Mouse (Mus musculus) intestine, postnatal 0 days (tissue): Measurements from ENCODE around the gene Lgals3bp. TPM values are rescaled to one million over a fixed set of nuclear protein-coding genes. Genes with fewer than 3 reads are reported as not detected.
"Not testable (repeated sequence)": the region's sequence is repeated elsewhere in the genome, so short reads cannot be mapped to it uniquely, and the experiment has no call there.

Experiments
- ATAC-seq: fragments of 200-750 bp; cut with Nextera tagmentation; 2 replicates; pipeline ENCODE4 v1.8.0; 2017; ENCODE audit warnings: mild to moderate bottlenecking, moderate TSS enrichment, moderate library complexity
- H3K27ac ChIP-seq: fragments of 300-500 bp; sonication (generic); 2 replicates; pipeline ENCODE4 v1.5.1; 2014; ENCODE audit warnings: mild to moderate bottlenecking, low read depth, low read length, moderate library complexity
- H3K27me3 ChIP-seq: fragments of 300-500 bp; sonication (generic); replicated peaks from 2 replicates; pipeline ENCODE4 v1.6.1; 2014; ENCODE audit warnings: low read length, mixed read lengths; ENCODE audit not compliant: control insufficient read depth, insufficient read depth
- H3K36me3 ChIP-seq: fragments of 300-500 bp; sonication (generic); 2 replicates; pipeline ENCODE4 v1.6.1; 2014; ENCODE audit warnings: mild to moderate bottlenecking, moderate library complexity; ENCODE audit not compliant: control insufficient read depth, insufficient read depth
- H3K4me1 ChIP-seq: fragments of 300-500 bp; sonication (generic); replicated peaks from 2 replicates; pipeline ENCODE4 v1.6.1; 2014; ENCODE audit warnings: antibody characterized with exemption, low read length, mixed read lengths; ENCODE audit not compliant: control insufficient read depth, insufficient read depth
- H3K4me2 ChIP-seq: fragments of 300-500 bp; sonication (generic); replicated peaks from 2 replicates; pipeline ENCODE4 v1.6.1; 2014; ENCODE audit warnings: low read depth, mild to moderate bottlenecking, moderate library complexity
- H3K4me3 ChIP-seq: fragments of 300-500 bp; sonication (generic); 2 replicates; pipeline ENCODE4 v1.5.1; 2014; ENCODE audit warnings: low read depth, low read length
- H3K9ac ChIP-seq: fragments of 300-500 bp; sonication (generic); 2 replicates; pipeline ENCODE4 v1.6.1; 2014; ENCODE audit warnings: mild to moderate bottlenecking, low read depth, low read length
- H3K9me3 ChIP-seq: fragments of 300-500 bp; sonication (generic); 2 replicates; pipeline ENCODE4 v1.6.1; 2016; ENCODE audit warnings: mixed run types; ENCODE audit not compliant: control insufficient read depth
- CTCF ChIP-seq: sonication (generic); IDR thresholded peaks from 2 replicates; pipeline ENCODE4 v1.5.1; 2016; ENCODE audit warnings: low read depth, mild to moderate bottlenecking, control low read depth, antibody characterized with exemption, moderate library complexity
- WGBS: fragments of 180-500 bp; shearing (Covaris S2); extraction: QIAGEN DNeasy Blood & Tissue Kit; methylation state at CpG from one replicate; pipeline ENCODE4 v1.1.7; 2014; 5-methylcytosine and 5-hydroxymethylcytosine counted together
- polyA plus RNA-seq: library from polyadenylated mRNA; unstranded; fragments of >200 nt; fragmentation: Nextera tagmentation; extraction: Ambion mirVana; gene quantifications from 2 replicates; pipeline ENCODE4 v1.2.1, GENCODE M21; 2015

Lgals3bp gene
- polyA plus RNA-seq, 1 experiment from 2014 or later: 382 TPM

GRCm38 (mm10) chr11:118401195-118401594 is 697 bp downstream of the Lgals3bp start:
- no peak for ATAC-seq

DNA sequence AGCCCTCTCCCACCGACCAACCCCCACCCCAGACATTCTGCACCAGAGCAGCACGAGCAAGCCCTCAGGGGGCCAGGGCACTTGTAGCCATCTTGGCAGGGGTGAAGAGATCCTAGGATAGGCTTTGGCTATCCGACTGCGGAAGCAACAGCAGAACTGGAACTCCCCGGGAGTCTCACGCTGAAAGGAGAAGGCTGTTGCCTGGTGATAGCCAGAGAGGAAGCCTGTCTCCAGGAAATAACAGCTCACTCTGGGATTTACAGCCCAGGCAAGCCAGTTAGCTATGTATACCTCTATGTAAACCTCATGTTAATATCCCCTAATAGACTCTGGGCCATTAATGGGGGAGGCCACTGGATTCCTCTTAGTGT is 1.3 kb downstream of the Lgals3bp start:
- Histone ChIP-seq H3K36me3 (peaks cover 41% of the 10 kb centered on the region), H3K27me3 (no peaks in the 10 kb centered on the region), H3K4me1 (peaks cover 9% of the 10 kb centered on the region; the same call in 1 of the 2 replicates), H3K27ac (peak overlapping the region; percentile 93), H3K9me3 (no peaks in the 10 kb centered on the region), H3K4me3 (peak overlapping the region; percentile 44), H3K4me2 (peak overlapping the region; percentile 84), H3K9ac (peak overlapping the region; percentile 56)
- no peak for TF ChIP-seq CTCF
- 7% methylated on average over 6 of the region's 6 CpGs for WGBS
- ATAC-seq: 0 out of 2 replicates have a peak, but pooled peaks have one; percentile 4

More at GRCm38 (mm10) chr11:118401195-118401594, 697 bp downstream of the Lgals3bp start:
- peak overlapping the region; percentile 84 for H3K4me2 ChIP-seq
- no peaks in the 10 kb centered on the region for H3K9me3 ChIP-seq
- no peak for TF ChIP-seq CTCF
- peak overlapping the region; percentile 44 for H3K4me3 ChIP-seq
- peaks cover 9% of the 10 kb centered on the region; the same call in 1 of the 2 replicates for H3K4me1 ChIP-seq
- H3K27ac ChIP-seq: peak overlapping the region; percentile 93
- peaks cover 40% of the 10 kb centered on the region for H3K36me3 ChIP-seq
- peak overlapping the region; percentile 56 for H3K9ac ChIP-seq
- 54% methylated on average over 4 of the region's 4 CpGs for WGBS
- no peaks in the 10 kb centered on the region for H3K27me3 ChIP-seq

DNA sequence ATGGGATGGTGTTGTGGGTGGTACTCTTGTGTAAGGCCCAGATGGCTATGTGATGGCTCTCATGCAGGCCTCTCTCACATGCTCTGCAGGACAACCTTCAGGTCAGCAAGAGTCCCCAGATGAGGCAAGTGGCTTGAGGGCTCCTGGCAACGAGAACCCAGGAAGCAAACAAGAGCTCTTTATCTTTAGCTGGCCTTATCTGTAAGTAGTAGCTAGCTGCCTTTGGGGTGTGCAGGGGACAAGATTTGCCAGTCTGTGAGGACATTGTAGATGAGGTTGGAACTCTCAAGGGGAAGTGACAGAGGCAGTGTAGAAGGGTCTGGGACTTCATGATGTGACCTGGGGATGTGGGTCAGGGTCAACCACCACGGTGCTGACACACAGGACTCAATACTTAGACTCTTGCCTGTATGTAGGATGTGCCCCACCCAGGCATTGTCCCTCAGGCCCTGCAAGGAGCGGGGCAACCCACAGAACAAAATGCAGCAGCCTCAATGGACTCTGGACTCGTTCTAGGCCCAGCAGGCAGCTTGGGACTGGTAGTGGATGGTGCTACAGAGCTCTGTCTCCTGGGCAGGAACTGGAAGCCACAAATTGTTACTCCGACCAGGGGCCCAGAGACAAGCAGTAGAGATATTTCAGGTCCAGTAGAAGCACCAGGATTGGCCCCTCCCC is 1.9 kb downstream of the Lgals3bp start:
- WGBS: 27% methylated on average over 5 of the region's 5 CpGs
- no peak for TF ChIP-seq CTCF
- Histone ChIP-seq H3K4me1 (peaks cover 9% of the 10 kb centered on the region; the same call in 1 of the 2 replicates), H3K4me3 (peak overlapping the region; percentile 44), H3K36me3 (peaks cover 43% of the 10 kb centered on the region), H3K9me3 (no peaks in the 10 kb centered on the region), H3K27ac (peak overlapping the region; percentile 93), H3K9ac (peak overlapping the region; percentile 56; the same call in 1 of the 2 replicates), H3K4me2 (peak overlapping the region; percentile 84), H3K27me3 (no peaks in the 10 kb centered on the region)
- ATAC-seq: peak; percentile 58

- Histone ChIP-seq H3K27ac (no peak overlapping the region), H3K36me3 (peaks cover 63% of the 10 kb centered on the region), H3K9me3 (no peaks in the 10 kb centered on the region), H3K9ac (no peak overlapping the region), H3K27me3 (no peaks in the 10 kb centered on the region), H3K4me3 (no peak overlapping the region), H3K4me1 (peaks cover 9% of the 10 kb centered on the region; the same call in 1 of the 2 replicates), H3K4me2 (no peak overlapping the region)
- 90% methylated on average over 26 of the region's 26 CpGs for WGBS
- no peak for TF ChIP-seq CTCF
- ATAC-seq: no peak
Observed at GRCm38 (mm10) chr11:118397806-118398530, 3.9 kb downstream of the Lgals3bp start.

GRCm38 (mm10) chr11:118394538-118394937 is 7.4 kb downstream of the Lgals3bp start:
- no peak overlapping the region for H3K4me3 ChIP-seq
- no peaks in the 10 kb centered on the region for H3K9me3 ChIP-seq
- WGBS: 70% methylated on average over 6 of the region's 6 CpGs
- ATAC-seq: no peak
- no peak overlapping the region for H3K4me2 ChIP-seq
- H3K36me3 ChIP-seq: peaks cover 74% of the 10 kb centered on the region
- H3K9ac ChIP-seq: no peak overlapping the region
- TF ChIP-seq CTCF: no peak
- 0 out of 2 replicates have a peak, but pooled peaks cover 2% of the 10 kb centered on the region for H3K4me1 ChIP-seq
- H3K27me3 ChIP-seq: no peaks in the 10 kb centered on the region
- no peak overlapping the region for H3K27ac ChIP-seq

DNA sequence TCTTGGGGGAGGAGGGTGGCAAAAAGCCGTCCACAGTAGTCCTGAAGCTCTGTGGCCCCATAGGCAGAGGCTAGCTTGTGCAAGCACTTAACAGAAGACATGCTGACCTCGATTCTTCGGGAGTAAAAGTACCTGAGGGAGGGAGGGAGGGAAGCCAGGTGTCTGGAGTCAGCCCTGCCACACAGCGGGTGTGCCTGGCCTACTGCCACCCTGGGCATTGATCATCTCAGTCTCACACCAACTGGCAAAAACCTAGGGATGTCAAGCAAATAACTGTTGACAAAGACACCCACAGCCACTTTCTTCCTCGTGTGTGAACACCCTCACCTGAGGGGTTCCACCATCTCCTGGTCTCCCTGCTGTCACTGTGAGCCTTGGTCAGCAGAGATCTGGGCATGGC is 7.9 kb downstream of the Lgals3bp start:
- WGBS: 77% methylated on average over 5 of the region's 5 CpGs
- TF ChIP-seq CTCF: no peak
- Histone ChIP-seq H3K36me3 (peaks cover 71% of the 10 kb centered on the region), H3K4me3 (no peak overlapping the region), H3K27me3 (no peaks in the 10 kb centered on the region), H3K27ac (no peak overlapping the region), H3K4me1 (no peaks in the 10 kb centered on the region), H3K4me2 (no peak overlapping the region), H3K9ac (no peak overlapping the region), H3K9me3 (no peaks in the 10 kb centered on the region)
- ATAC-seq: no peak

DNA sequence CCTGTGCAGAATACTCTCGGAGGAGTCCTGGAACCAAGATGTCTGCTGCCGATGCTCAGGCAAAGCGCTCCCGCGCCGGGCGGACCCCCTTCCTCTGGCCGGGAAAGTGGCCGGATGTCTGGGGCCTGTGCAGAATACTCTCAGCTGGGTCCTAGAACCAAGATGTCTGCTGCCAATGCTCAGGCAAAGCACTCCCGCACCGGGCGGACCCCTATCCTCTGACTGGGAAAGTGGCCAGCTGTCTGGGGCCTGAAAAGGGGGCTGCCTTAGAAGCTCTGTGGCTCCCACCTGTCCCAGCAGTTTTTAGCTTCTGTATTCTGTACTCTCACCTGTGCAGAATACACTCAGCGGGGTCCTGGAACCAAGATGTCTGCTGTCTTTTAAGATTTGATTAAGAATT is 14.1 kb downstream of the Lgals3bp start:
- not testable (repeated sequence) for H3K36me3 ChIP-seq, H3K9ac ChIP-seq, H3K4me1 ChIP-seq, H3K27ac ChIP-seq, H3K27me3 ChIP-seq, H3K4me3 ChIP-seq, H3K4me2 ChIP-seq, ATAC-seq, H3K9me3 ChIP-seq
- WGBS: 93% methylated on average over 13 of the region's 13 CpGs
